Mouse (Mus musculus) heart, postnatal 10 days (tissue): ENCODE results near the gene Ensa. TPM values are rescaled to one million over a fixed set of nuclear protein-coding genes. Genes with fewer than 3 reads are reported as not detected.
"Not testable (repeated sequence)": the region's sequence is repeated elsewhere in the genome, so short reads cannot be mapped to it uniquely, and the experiment has no call there.

Source experiments
- DNase-seq, 2 experiments: peaks; one replicate each; pipeline ENCODE4 v3.0.0; 2021
- intact Hi-C: fragments of 180-260 bp; cut with DNase I; formaldehyde crosslinking; loops from one replicate; pipeline ENCODE4 v1.15.1; 2025
- total RNA-seq, 2 experiments: library from RNA; stranded (reverse); gene quantifications; 2 replicates each; pipeline ENCODE4 v1.2.3; 2021

Gene Ensa
- total RNA-seq, result 10 to 100 TPM; 61.4 to 63.6 TPM

DNA sequence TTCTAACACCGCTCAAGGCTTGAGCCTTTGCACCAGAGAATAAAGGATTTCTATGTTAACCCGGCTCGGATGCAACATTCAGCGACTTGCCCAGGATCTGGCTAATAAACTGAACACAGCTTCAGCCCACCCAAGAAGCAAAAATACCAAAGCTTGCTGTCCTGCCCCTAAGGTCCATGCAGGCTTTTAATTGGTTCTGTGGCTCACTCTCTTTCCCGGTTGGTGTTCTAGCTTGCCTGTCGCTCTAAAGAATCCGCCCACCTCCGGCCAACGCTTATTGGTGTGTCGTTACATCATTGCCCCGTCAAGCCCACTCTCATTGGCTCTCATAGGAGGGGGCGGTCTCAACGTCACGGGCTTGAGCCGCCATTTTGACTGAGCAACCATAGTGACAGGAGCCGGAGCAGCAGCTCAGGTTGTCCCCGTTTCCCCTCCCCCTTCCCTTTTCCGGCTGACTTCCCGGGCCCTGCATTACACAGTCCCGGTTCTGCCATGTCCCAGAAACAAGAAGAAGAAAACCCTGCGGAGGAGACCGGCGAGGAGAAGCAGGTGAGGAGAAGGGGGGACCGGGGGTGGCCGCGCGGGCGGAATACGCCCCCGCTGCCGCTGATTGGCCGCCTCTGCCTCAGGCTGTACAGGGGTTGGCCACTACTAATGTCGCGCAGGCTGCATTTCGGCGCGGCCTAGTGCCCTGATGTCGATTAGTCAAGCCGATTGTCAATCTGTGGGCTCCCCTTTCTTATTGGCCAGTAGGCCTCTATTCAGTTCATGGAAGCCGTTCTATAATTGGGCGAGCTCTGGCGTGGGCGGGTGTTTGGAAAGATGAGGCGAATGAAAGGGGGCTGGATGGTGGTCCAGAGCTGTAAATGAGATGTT is at the start of gene Ensa:
TSS of gene Ensa (plus strand) at position 366 of the 876 bp plus-strand sequence.
- peak; percentile 98 to 99 for DNase-seq
- intact Hi-C loops, result no loop called here

DNA sequence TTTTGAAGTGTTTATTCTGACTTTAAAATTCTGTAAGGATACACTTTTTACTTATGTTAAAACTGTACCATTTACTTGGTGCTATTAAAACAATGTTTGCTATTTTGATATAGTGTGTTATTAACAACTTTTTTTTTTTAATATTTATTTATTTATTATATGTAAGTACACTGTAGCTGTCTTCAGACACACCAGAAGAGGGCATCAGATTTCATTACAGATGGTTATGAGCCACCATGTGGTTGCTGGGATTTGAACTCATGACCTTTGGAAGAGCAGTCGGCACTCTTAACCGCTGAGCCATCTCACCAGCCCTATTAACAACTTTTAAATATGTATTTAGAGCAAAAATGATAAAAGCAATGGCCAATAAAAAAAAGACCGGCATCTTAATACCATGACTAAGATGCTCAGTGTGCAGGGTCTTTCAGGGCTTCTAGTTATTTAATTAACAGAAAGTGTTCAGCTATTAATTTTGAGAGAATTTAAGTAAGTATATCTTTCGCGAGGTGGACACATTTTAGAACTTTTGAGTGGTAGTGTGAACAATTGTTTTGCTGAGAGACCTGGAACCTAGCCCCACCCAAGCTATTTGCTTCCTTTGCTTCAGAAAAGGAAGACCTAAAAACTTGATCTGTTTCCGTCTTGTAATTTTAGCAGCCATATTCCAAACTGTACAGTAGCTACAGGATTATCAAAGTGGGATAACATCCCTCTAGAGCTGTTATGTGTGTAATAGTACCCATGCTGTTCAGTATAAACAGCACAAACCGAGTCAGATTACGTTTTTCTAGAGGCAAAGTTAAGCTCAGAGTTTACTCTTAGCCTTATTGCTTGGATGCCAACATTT is 36.8 kb upstream of the Ensa start:
- intact Hi-C loops, result loop anchor here (5.0 kb wide), 1 partner anchor 71 kb away; no protein-coding TSS in a partner anchor
- no peak for DNase-seq

DNA sequence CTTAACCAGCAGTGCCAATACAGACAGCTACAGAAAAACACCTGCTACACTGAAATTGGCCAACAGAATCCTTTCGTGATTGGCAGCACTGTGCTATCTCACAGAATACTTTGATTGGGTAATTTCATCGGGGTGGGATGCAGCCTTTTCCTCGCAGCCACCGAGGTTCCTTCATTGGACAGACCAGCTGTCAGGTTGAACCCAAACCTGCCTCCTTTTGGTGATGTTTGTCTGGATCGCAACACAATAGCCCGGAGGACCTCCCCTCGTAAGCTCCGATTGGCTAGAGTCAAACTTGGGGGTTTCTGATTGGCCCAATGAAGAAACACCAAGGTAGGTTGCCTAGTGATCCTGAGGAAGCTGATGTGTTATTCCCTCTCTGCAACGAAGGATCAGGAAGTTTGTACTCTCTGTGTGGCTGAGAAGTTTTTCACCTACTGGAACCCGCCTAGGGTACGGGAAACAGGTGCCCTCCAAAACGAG is 36.1 kb upstream of the Ensa start, which contains the start of gene Golph3l:
TSS of gene Golph3l (plus strand) at position 331 of the 483 bp plus-strand sequence.
- intact Hi-C loops, result loop anchor here (5.0 kb wide), 1 partner anchor 71 kb away; no protein-coding TSS in a partner anchor
- DNase-seq, result peak; percentile 98 to 99

DNA sequence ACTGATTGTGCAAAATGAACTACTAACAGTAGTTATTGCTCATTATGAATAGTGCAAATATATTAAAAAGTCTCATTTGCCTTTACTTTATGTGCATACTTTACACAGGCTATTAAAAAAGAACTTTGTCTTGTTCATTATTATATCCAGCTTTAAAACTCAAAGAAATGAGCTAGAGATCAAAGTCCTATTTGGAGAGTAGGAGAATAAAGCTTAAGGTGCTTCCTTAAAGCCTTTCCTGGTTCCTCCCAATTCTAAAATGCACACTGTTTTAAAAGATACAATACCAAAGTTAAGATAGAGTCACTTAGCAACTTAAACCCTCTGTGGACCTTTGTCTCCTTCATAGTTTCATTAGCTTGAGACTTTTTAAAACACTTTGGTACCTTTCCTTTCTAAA is 26.1 kb upstream of the Ensa start:
- no peak for DNase-seq
- intact Hi-C loops, result no loop called here

DNA sequence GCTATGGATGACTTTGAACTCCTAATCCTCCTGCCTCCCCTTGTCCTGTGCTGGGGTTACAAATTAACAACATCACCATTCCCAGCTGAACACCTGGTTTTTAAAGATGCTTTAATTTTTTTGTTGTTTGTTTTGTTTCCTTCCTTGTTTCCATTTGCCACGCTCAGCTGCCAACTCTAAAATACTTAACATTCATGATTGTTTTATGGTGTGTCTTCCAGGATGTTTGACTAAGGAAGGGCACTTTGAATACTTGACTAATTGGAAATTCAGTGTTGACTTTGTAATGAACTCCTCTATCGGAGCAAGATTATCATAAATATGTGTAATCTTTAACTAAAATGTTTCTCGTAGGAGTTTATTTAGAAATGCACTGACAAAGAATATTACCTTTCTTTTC is 23.5 kb upstream of the Ensa start:
- intact Hi-C loops, result no loop called here
- DNase-seq, result no peak

DNA sequence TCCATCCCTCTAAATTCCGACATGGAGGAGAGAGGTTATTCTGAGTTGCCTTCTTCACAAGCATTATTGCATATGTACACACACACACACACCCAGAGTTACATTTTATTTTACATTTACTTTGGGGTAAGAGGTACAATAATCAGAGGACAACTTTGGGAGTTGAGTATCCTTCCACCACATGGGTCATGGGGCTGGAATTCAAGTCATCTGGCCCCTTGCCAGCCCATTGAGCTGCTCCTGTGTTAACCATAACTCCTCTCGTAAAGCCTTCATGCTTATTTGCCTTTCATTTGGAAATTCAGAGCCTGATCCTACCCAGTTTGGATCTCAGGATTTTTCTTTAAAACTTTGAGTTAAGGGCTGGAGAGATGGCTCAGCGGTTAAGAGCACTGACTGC is 18.7 kb upstream of the Ensa start:
- intact Hi-C loops, result no loop called here

DNA sequence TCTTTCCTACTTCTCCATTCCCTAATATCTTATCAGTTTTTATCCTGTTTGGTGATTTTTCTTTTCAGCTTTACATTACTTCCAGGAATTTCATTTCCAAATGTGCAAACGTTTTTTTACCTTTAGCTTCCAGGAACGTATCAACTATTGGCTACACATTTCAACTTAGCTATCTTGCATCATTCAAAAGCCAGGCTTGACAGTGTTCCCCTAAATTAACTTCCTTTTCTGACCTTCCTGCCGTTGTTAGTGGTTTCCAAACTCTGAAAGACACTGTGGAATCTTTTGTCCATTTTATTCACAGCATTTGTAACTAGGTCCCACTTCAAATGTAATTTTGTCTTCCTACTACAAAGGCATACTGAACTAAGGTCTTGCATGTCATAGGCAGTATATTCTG is 15.6 kb upstream of the Ensa start:
- DNase-seq, result no peak
- intact Hi-C loops, result no loop called here

More for the DNA sequence above, 18.7 kb upstream of the Ensa start:
- peak in 1 of 2 experiments; percentile 11 for DNase-seq

DNA sequence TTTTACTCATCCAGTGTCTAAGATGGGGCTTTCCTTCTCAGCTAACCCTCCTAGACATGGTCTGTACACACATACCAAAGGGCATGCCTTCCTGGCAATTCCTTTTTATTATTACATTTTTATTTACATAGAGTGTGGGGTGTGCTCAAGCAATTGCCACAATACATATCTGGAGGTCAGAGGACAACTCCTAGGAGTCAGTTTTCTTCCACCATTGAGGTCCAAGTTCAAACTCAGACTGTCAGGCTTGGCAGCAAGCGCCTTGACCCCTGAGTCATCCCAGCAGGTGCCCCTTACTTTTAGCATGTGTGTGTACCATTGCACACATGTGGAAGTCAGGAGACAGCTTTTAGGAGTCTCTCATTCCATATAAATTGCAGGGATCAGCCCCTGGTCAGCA is 10.8 kb upstream of the Ensa start:
- intact Hi-C loops, result loop anchor here (10.0 kb wide), 1 partner anchor 99 kb away; no protein-coding TSS in a partner anchor
- no peak for DNase-seq

DNA sequence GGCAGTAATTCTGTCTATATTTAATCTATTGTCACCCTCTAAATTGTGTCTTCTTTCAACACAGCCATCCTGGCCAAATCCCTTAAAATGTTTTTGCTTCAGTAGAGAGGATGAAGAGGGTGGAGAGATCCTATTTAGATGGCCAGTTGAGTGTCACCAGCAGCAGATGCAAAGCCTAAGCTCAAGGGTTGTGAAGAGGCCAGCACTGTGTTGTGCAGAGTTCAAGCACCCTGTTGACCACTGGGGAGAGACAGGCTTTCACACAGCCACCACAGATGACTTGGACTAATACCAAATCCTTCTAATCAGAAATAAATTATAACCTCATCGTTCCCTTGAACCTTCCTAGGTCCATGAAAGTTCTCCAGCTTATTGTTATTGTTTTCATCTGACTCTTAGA is 6.3 kb upstream of the Ensa start:
- DNase-seq, result no peak
- intact Hi-C loops, result loop anchor here (10.0 kb wide), 1 partner anchor 104 kb away; no protein-coding TSS in a partner anchor

DNA sequence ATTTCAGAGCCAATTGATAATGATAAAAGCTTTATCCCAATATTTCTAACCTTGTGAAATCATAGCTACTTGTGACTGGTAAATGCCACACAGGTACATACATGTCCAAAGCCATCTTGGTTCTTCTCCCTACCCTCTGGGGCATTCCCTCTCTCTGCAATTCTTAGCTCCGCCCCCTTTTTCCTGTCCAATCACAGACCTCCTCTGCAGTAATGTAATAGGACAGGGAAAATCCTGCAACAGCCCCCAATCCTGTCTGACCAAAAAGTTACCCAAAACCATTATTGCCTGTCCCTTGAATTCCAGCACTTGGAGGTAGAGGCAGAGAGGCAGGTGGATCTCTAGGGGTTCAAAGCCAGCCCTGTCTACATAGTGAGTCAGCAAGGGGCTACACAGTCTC is 3.6 kb upstream of the Ensa start:
- intact Hi-C loops, result no loop called here
- no peak for DNase-seq

DNA sequence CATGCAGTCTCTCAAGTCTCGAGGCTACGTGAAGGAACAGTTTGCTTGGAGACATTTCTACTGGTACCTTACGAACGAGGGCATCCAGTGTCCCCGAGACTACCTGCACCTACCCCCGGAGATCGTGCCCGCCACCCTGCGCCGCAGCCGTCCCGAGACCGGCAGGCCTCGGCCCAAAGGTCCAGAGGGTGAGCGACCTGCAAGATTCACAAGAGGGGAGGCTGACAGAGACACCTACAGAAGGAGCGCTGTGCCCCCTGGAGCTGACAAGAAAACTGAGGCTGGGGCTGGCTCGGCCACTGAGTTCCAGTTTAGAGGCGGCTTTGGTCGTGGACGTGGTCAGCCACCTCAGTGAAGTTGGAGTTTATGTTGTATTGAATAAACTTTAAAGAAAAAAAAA is 2.4 kb upstream of the Ensa start:
- DNase-seq, intact Hi-C loops: not testable (repeated sequence)

DNA sequence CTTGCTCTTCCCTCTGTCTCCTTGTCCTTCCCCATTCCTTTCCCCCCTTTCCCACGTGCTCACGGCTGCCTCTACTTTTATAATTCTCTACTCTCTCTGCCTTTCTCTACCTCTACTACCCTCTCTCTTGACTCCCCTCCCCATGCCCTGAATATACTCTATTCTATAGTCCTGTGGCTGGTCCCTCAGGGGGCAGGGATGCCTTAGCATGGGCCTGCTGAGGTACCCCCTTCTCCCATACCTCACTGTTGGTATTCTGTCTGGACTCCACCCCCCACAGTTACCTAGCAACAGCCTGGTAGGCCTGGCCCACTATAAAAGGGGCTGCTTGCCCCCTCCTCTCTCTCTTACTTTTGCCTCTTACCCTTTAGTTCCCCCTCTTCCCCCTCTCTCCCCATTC is 1.2 kb upstream of the Ensa start:
- no peak for DNase-seq
- intact Hi-C loops, result no loop called here

DNA sequence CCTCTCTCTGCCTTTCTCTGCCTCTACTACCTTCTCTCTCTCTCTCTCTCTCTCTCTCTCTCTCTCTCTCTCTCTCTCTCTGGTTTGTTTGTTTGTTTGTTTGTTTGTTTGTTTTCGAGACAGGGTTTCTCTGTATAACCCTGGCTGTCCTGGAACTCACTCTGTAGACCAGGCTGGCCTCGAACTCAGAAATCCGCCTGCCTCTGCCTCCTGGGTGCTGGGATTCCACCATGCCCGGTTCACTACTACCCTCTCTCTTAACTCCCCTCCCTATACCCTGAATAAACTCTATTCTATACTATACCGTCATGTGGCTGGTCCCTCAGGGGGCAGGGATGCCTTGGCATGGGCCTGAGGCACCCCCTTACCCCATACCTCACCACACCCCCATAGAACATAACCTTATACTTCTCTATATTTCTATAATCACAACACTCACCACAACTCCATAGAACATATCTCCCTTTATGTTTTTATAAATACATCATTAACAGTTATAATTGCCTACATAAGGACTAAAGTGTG is 740 bp upstream of the Ensa start:
- intact Hi-C loops, DNase-seq: not testable (repeated sequence)

DNA sequence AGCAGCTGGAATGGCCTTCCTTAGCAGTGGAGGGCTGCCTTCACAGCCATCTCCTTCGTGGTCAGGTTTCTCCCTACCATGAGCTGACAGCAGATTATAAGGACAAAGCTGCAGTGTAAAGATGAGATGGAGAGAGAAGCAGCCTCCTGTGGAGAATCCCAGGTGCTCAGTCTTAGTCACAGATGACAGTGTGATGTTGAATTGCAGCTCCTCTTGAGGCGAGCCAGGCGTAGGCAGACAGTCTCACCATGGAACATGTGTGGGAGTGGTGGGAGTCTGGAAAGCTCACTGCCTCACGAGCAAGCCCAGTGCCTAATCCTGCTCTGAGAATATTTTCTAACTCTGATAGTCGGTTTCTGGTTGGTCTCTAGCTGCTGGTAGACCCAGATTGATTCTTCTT is 3.0 kb downstream of the Ensa start:
- no peak for DNase-seq
- intact Hi-C loops, result no loop called here

DNA sequence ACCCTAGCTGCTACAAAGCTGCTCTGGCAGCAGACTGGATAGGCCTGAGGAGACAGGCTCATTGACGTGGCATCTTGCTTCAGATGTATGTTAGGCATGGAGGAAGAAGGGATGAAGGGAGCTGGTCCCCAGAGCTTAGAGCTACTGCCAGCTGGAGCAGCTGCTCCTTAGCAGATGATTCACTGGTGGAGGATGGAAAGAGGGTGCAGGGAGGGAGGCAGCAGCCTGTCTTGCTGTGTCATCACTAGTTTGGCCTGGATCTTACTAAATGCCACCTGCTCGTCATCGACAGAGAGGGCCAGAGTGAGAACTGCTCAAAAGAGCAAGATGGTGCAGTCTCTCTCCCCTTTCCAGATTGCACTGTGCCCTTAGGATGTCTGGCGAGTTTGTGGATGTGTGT is 5.0 kb downstream of the Ensa start:
- no peak for DNase-seq
- intact Hi-C loops, result no loop called here

DNA sequence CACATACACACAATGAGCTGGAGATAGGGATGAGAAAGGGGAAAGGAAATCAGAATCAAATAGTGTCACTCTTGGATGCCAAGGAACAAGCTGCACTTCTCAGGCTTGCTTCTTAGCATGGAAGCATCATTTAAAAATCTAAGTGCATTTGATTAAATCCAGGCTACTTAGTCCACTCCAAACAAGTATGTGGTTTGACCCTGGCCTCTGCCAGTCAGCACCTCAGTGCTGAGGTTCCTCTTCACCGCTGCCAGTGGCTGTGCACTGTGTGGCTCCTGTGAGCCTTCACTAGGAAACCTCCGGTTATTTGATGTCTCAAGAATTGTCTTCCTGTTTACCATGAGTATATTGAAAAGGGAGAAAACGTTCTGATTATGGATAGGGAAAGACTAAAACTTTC is 6.1 kb downstream of the Ensa start:
- intact Hi-C loops, result no loop called here
- DNase-seq, result no peak

DNA sequence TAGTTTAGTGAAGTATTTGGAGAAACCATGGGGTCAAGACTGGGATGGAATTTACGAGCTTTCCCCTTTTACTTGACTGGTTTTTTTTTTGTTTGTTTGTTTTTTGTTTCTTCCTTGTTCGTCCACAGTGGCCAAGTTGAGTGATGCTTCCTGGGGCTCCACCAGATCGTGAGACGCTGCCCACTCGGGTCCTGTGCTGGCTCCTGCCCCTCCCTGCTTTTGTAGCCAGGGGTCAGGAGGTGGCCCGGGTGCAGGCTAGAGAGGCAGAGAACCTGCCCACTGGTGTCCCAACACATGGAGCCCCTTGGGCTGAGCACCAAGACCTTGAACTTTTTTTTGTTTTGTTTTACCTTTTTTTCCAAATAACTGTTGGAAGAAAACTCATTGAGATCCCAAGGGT is 6.5 kb downstream of the Ensa start:
- intact Hi-C loops, result no loop called here
- no peak for DNase-seq

DNA sequence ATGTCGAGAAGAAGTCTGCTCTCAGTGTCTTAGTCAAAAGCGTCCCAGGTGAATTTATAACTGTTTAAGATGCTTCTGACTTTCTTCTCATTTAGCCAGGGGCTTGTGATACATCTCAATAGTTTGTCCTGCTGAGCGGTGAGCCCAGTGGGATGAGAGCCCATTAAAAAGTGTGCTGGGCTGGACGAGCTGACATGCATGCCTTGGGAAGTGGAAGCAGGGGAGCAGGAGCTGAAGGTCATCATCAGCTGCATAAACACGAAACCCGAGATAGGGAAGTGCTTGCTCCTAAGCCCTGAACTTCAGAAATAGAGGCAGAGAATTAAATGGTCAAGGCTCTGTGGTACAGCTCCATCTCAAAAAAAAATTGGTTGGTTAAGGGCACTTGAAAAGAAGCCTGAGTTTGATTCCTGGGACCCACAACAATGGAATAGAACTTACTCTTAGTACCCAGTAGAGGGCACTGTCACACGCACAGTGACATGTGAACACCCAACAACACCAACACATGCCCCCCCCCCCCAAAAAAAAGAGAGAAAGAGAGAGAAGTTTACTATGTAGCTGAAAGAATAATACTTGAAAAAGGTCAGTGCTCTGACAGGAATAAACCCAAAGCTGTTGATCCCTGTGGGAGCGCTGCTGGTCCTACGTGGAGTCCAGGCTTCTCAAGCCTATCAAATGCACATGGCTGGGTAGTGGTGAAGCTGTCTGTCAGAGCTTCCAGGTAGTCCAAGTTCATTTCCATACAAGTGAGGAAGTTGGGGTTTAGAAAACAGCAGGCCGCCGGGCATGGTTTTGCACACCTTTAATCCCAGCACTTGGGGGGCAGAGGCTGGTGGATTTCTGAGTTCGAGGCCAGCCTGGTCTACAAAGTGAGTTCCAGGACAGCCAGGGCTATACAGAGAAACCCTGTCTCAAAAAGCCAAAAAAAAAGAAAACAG is 8.1 kb downstream of the Ensa start:
- intact Hi-C loops, result loop anchor here (1.0 to 2.0 kb wide), 2 partner anchors 43 to 140 kb away; no protein-coding TSS in a partner anchor
- DNase-seq, result no peak

DNA sequence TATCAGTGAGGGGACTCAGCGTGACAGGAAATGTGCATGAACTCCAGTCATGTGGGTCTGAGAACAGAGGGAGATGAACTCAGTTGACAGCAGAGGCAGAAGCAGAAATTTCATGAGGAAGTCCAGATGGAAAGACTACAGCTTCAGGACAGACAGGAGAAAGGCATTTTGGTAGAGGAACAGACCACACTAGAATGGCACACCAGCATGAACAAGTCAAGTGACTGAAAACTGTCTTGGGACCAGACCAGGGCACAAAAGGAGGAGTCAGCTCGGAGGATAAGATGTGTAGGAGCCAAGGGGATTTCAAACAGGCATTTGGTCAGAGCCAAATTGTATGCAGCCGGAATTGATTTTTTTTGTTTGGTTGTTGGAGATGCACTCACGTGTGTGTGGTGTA is 10.8 kb downstream of the Ensa start:
- no peak for DNase-seq
- intact Hi-C loops, result no loop called here

DNA sequence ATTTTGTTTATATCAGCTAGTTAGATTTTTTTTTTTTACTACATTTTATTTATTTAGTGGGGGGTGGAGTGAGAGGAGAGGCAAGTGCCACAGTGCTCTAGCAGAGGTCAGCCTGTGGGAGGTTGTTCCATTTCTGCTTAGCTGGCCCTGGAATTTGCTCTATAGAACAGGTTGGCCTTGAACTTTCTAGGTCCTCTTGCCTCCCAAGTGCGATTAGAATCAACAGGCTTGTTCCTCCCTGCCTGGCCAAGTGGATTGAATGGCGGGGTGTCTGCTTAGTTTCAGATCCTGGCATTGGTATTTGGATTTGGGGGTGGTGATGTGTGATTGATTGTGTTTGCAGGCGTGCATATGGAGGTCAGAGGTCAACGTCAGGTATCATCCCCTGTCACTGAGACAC is 11.3 kb downstream of the Ensa start:
- intact Hi-C loops, result no loop called here
- DNase-seq, result no peak
